Mouse (Mus musculus): ENCODE measurements around the gene Vdac1.
"Not testable (repeated sequence)": the region's sequence is repeated elsewhere in the genome, so short reads cannot be mapped to it uniquely, and the experiment has no call there.

The Vdac1 gene

DNA sequence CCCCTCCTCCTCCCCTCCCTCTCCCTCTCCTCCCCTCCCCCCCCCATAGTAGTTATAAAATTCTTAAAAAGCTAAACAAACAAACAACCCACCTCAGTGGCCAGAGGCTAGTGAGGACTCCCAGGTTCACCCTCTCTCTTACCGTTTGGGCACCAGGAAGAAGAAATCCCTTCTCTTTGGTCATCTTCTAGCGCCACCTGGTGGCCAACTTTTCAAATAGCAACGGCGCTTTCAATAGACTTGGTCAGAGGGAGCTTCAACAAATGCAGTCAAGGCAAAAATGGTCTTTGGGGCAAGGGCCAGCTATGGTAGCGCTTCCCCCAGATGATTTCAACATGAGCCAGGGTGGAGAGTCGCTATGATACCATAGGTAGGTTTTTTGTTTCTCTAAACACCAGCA lies 17.5 kb upstream of the Vdac1 start:
- DNase-seq (ENCODE audit: low spot score in 2 of 2): peak; percentile 80 to 81

- DNase-seq (ENCODE audit: low spot score in 2 of 2): no peak
Measured at GRCm38 (mm10) chr11:52344991-52345777, 15.5 kb upstream of the Vdac1 start.

- DNase-seq (ENCODE audit: low spot score in 2 of 2): peak; percentile 83 to 87
Measured at GRCm38 (mm10) chr11:52345939-52346634, 14.6 kb upstream of the Vdac1 start.

GRCm38 (mm10) chr11:52346635-52347005 lies 14.0 kb upstream of the Vdac1 start:
- DNase-seq (ENCODE audit: low spot score in 2 of 2): peak; percentile 29 to 31

DNA sequence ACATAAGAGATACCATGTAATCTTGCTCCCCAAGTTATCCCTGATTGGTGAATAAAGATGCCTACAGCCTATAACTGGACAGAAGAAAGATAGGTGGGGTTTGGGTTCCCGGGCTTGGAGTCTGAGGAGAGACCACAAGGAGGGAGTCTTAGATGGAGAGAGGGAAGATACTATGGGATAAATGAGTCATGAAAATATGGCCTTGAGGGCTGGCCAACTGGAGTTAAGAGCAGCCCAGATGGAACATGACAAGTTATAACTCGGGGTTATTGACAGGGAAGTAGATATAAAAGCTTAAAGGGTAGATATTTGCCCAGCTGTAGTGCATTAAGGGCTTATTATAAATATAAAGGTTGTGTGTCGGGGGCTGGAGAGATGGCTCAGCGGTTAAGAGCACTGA lies 12.5 kb upstream of the Vdac1 start:
- DNase-seq (ENCODE audit: low spot score in 2 of 2): no peak

- DNase-seq (ENCODE audit: low spot score in 2 of 2): no peak
Measured at GRCm38 (mm10) chr11:52348724-52349123, 11.9 kb upstream of the Vdac1 start.

DNA sequence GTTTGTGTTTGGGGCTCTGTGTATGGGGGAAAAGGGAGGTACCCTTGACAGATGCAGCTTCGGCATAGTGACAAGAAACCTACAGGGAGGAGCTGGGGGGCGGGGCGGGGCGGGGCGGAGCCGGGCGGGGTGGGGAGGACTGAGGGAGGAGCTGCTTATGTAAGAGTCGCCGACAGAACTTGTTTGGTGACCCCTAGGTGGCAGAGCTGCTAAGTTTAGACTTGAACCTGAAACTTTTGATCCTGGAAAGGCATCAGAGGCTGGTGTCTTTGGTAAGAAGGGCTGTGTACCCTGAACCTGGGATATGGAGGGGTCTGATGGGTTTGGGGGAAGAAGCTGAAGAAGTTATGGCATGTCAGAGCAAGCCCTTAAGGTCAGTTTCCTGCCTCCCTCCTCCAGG lies 9.7 kb upstream of the Vdac1 start:
- peak; percentile 34 to 55 for DNase-seq (ENCODE audit: low spot score in 2 of 2)

DNA sequence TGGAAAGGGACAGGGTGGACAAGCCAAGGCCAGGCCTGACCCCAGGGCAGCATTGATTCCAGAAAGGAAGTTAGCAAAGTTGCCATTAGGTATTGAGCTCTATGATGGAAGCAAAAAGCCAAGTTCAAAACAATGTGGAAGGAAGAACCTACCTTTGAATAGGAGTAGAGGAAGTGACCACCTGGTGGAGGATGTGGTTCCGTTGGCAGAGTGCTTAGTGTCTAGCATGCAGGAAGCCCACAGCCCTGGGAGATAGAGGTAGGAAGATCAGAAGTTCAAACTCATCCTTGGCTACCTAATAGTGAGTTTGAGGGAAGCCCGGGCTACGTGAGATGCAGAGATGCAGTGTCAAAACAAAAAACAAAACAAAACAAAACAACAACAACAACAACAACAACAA lies 8.4 kb upstream of the Vdac1 start:
- no peak for DNase-seq (ENCODE audit: low spot score in 2 of 2)

DNA sequence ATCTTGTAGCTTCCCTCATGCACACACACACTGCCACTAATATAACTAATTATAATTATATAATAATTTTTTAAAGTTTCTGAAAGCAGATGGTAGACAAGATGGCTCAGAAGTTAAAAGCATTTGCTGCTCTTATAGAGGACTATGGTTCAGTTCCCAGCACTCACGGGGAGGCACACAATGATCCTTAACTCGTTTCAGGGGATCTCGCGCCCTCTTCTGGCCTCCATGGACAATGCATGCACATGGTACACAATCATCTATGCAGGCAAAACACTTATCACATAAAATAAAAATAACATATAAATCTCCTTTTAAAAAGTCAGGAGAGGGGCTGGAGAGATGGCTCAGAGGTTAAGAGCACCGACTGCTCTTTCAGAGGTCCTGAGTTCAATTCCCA lies 6.0 kb upstream of the Vdac1 start:
- no peak for DNase-seq (ENCODE audit: low spot score in 2 of 2)

DNA sequence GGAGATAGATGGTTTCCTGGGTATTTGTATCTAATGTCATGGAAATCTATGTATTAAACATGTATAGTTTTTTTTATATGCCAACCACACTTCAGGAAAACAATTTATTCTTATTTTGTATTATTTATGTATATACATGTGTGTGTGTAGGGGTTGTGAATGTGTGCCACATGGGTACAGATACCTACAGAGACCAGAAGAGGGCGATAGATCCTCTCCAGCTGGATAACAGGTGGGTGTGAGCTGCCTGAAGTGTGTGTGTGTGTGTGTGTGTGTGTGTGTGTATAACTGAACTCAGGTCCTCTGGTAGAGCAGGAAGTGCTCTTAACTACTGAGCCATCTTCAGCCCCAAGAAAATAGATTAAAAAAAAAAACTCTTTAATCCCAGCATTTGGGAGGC lies 5.1 kb upstream of the Vdac1 start:
- no peak for DNase-seq (ENCODE audit: low spot score in 2 of 2)

- not testable (repeated sequence) for DNase-seq (ENCODE audit: low spot score in 2 of 2)
Measured at GRCm38 (mm10) chr11:52357091-52357490, 3.6 kb upstream of the Vdac1 start.

- DNase-seq (ENCODE audit: low spot score in 2 of 2): no peak
Measured at GRCm38 (mm10) chr11:52358520-52358919, 2.1 kb upstream of the Vdac1 start.

- no peak for DNase-seq (ENCODE audit: low spot score in 2 of 2)
Measured at GRCm38 (mm10) chr11:52359686-52360470, 782 bp upstream of the Vdac1 start.

GRCm38 (mm10) chr11:52361287-52361921 lies 744 bp downstream of the Vdac1 start:
- no peak for DNase-seq (ENCODE audit: low spot score in 2 of 2)

GRCm38 (mm10) chr11:52364376-52364775 lies 3.7 kb downstream of the Vdac1 start:
- DNase-seq (ENCODE audit: low spot score in 2 of 2): no peak

DNA sequence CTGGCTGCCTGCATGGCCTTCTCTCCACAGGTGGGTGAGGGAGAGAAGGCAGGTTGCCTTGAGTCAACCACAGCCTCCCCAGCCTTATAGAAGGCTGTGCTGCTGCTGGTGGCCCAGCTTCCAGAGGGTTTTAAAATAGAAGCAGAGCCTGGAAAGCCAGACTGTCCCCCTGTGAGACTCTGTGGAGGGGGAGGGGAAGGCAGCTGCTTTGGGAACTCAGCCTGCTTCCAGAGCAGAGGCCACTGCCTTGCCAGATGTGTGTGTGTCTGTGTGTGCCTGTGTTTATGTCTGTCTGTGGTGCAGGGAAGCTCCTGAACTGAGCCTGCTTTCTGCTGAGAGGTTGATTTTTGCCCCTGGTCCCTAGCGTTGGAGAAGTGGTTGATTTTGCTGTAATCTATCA lies 4.5 kb downstream of the Vdac1 start:
- no peak for DNase-seq (ENCODE audit: low spot score in 2 of 2)

GRCm38 (mm10) chr11:52366358-52366757 lies 5.7 kb downstream of the Vdac1 start:
- DNase-seq (ENCODE audit: low spot score in 2 of 2): no peak

GRCm38 (mm10) chr11:52368176-52368985 lies 7.7 kb downstream of the Vdac1 start:
- no peak for DNase-seq (ENCODE audit: low spot score in 2 of 2)

GRCm38 (mm10) chr11:52369252-52370134 lies 8.8 kb downstream of the Vdac1 start:
- DNase-seq (ENCODE audit: low spot score in 2 of 2): no peak

DNA sequence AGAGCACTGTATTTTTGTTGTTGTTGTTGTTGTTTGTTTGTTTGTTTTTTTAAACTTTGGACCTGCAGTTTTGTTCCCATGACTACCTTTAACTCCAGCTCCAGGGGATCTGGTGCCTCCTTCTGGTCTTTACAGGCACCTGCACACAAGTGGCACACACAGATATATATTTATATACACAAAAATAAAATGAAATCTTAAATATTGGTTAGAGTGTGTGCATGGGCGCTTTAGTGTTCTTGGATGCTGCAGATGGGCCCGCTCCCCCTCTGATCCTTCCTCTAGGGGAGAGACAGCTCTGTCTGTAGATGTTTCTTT lies 9.4 kb downstream of the Vdac1 start:
- no peak for DNase-seq (ENCODE audit: low spot score in 2 of 2)
